Mouse (Mus musculus) ES-E14 (cell line): Measurements from ENCODE around the gene Gm21103.
"Not testable (repeated sequence)": the region's sequence is repeated elsewhere in the genome, so short reads cannot be mapped to it uniquely, and the experiment has no call there.

ENCODE experiments used
- CHD2 ChIP-seq: IDR thresholded peaks from 2 replicates; pipeline ENCODE4 v1.6.1; 2014; ENCODE audit warnings: mild to moderate bottlenecking, low read depth, low read length, inconsistent platforms
- ZC3H11A ChIP-seq: IDR thresholded peaks from 2 replicates; pipeline ENCODE4 v1.6.1; 2012; ENCODE audit warnings: low read depth, mild to moderate bottlenecking, inconsistent platforms, low read length, borderline replicate concordance
- ZNF384 ChIP-seq: IDR thresholded peaks from 2 replicates; pipeline ENCODE4 v1.6.1; 2012; ENCODE audit warnings: low read depth, low read length, inconsistent platforms

- not testable (repeated sequence) for TF ChIP-seq CHD2, ZC3H11A, ZNF384
These were observed 17.5 kb downstream of the Gm21103 start, which contains the start of gene Gm3411 for GRCm38 (mm10) chr14:6286931-6287715.
